Mouse (Mus musculus) testis, postnatal 10 days (tissue): ENCODE data around the gene Zfp462.
"Not testable (repeated sequence)": the region's sequence is repeated elsewhere in the genome, so short reads cannot be mapped to it uniquely, and the experiment has no call there.

ENCODE experiments used
- DNase-seq: peaks from one replicate; pipeline ENCODE4 v3.0.0; 2021; ENCODE audit warnings: low spot score

Zfp462 gene

DNA sequence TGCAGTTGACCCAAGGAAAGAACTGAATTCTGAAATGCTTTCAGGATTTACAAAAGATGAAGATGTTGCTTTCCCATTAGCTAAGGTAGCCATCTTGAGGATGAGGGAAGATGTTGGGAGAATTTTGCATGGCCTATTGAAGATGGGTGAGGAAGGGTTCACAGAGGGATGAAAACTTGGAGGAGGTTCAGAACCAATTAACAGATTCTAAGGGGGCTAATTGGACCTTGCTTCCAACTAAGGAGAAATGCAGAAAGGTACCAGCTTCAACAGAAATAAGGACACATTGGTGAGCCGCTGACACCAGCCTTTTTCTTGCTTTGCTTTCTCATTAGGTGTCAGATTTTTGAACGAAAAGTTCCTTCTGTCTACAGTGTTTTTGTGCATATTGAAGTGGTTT lies 6.0 kb downstream of the Zfp462 start:
- DNase-seq, result no peak

DNA sequence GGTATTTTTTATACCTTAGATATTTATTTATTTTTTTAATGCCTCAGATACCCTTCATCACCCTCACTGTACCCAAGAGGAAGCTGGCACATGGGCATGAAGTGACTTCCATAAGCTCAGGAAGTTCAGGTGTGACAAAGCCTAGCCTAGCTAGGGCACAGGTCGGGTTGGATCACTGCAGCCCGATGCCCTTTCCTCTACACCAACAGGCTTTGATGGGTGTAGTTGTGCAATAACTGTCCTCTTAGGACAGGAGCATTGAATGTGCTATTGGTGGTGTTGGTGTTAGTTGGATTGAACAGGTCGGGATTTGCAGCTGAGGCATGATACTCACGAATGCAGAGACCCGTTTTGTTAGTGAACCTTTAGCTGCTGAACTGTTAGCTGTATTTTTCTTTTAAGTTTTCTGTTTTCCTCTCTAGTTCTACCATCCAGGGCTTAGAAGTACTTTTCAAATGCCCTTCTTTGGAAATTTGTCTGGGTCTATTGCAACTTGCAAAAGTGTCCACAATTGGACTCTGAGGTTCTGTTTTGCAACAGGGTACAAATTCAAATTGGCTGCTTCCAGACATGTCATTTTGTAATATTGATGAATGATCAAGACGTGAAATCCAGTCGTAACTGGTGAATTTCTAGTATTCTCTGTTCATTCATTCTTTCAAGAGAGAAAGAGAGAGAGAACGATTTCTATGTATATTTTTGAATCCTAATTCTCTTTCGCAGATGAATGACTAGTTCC lies 9.0 kb downstream of the Zfp462 start:
- no peak for DNase-seq

DNA sequence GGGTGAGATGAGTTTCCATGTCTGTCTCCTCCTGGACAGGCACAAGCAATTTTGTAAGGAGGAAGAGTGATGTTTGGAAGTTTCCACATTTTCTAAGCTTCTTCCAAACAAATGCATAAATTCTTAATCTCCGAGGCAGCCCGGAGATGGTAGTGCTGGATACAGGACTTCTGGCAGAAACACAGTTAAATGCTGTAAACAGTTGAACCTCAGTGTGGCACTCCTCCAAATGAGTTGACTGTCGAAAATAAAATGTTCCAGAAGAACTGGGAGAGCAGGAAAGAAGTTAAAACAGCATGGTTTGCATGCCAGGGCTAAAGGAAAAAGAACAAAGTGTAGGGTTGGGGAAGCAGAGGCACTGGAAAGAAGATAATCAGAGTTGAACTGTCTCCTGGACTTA lies 9.6 kb downstream of the Zfp462 start:
- DNase-seq, result no peak

GRCm38 (mm10) chr4:54960776-54961175 lies 15.9 kb downstream of the Zfp462 start:
- DNase-seq, result no peak

DNA sequence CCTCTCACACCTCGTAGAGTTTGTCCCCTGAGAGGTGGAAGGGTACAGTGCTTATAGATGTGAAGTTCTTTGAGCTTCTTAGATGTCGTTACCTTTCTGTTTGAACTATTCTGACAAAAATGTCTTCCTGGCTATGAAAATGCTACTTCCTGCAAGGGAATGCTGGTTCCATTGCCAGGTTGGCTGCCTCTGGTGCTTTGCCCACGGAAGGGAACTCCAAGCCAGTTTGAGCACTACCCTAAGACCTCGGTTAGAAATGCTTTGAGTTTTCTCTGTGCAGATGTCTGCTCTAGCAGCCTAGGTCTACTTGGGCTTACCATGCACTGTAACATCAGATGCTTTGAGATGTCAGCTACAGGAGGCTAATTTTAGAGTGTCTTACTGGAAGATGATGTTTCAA lies 17.3 kb downstream of the Zfp462 start:
- DNase-seq, result no peak

DNA sequence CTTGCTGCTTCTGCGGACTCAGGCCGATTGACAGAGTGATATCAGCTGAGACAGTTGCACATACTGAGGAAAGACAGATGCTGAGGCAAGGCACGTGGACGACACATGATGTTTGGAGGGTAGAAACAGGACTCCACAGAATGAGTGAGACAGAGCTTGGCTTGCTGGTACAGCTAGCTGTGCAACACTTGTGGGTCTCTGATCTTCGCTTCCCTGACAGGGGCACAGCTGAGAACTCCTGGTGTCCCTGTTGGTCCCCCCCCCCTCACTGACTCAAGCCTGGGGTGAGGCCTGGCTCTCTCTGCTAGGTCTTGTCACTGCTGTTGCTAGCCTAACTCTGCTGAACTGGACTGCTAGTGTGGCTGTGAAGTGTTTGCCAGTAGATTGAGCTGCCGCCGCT lies 18.7 kb downstream of the Zfp462 start:
- DNase-seq, result no peak

DNA sequence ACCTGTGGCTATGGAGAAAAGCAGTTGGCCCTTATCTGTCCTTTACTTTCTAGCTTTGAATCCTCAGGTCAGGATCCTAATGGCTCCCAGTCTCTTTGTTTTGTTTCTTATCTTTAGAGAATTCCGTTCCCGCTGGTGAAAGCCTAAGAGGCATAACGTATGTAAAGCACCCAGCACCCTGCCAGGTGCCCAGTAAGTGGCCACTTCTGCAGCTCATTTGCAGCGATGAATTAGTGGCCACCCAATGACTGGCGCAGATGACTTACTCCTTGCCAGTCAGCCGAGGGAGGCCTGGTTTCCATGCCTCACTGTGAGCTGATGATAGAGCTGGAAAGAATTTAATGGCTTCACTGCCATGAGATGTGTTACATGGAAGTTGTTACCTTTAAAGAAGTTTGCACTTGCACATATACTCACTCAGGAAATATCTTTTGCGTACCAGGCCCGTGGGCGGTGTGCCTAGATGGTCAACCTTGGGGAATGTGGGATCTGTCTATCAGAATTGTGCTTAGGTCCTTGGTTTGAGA lies 20.4 kb downstream of the Zfp462 start:
- no peak for DNase-seq

GRCm38 (mm10) chr4:54966161-54966806 lies 21.4 kb downstream of the Zfp462 start:
- DNase-seq, result no peak

DNA sequence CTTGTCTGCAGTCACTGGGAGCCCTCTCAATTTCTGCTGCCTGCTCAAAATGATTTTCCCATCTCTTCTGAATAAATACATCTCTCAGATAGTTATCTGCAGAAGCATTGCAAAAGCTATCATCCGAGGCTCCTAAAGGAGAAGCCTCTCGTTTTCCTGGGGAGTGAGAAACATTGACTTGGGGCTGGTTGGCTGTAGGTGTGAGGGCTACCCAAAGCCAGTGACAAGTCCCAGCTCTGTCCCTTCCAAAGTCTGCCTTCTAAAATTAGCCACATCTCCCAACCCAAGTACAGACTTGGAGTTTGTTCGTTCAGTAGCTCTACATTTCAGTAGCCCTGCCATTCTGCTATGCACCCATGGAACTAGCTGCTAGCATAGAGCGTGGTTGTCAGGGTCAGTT lies 22.3 kb downstream of the Zfp462 start:
- DNase-seq, result no peak

- peak; percentile 81 for DNase-seq
Measured at GRCm38 (mm10) chr4:54967721-54968120, 22.9 kb downstream of the Zfp462 start.

DNA sequence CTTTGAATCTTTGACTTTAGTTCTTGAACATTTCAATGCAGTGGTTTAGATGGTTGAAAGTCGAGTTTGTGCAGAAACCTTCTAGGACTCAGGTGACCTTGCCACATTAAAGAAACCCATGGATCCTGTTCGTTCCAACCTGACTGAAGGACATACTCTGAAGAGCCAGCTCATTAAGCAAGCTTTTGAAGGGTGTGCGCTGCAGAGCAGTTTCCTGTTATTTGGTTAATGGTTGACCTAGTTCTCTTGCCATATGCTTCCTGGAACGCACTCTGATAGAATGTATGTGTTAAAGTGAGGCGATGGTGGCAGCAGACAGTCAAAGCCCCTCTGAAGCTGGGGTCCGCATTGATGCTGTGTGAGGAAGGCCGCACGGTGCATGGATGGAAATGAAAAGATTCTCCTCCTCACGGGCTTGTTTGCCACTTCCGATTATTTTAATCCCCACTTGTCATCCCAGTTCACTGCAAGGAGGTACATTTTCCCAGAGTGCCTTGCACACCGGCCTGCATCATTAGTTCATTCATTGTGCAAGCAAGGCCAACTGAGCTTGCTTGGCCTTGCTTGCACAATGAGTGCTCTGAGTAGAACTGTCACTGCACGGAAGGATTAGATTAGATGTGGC lies 24.9 kb downstream of the Zfp462 start:
- no peak for DNase-seq

- no peak for DNase-seq
Measured at GRCm38 (mm10) chr4:54971386-54971785, 26.5 kb downstream of the Zfp462 start.

DNA sequence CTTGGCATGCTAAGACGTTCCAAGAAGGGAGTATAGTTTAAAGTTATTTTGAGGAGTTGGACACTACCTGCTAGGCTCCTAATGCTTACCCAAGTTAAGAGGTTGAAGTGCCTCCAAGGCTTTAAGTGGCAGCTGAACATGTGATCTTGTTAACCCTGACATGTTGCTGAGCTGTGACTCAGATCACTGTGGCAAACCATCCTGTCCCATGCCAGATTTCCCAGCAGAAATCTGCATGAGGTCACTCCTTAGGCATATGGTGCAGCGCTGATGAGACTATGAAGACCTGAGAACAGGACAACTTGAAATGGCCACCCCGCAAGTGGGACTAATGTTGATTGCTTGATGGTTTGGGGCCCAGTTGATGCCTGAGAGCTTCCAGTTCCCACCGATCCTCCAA lies 27.2 kb downstream of the Zfp462 start:
- DNase-seq, result no peak

DNA sequence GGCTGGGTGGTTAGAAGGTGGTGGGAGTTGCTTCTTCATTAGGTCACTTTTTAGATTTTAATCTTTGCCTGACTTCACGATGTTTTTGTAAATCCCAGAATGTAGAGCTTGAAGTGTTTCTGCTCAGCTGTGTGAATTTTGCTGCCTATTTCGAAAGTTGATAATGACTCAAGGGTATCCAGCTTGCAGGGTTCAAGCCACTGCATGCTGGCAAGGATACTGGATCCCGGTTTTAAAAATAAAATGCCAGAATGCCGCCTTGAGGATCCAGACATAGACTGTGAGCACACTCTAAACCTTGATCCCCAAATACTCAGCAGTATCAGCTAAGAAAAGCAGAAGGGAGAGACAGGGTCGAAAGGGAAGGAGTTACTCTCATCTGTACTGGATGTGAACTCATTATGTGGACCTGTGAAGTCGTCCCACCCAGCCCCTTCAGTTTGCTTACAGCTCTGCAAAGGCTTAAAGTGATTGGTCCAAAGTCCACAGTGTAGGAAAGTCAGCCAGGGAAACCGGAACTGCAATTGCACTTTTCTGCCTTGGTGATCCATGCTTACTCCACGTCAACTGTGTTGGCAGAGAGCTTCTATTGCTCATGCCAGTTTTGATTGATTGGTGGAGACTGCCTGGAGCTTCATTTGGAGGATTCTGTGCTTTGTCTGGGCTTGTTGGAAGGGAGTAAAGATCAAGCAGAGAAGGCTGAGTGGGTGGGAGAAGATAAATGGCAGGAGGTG lies 28.1 kb downstream of the Zfp462 start:
- no peak for DNase-seq

- DNase-seq, result no peak
Measured at GRCm38 (mm10) chr4:54979771-54980472, 35.1 kb downstream of the Zfp462 start.

DNA sequence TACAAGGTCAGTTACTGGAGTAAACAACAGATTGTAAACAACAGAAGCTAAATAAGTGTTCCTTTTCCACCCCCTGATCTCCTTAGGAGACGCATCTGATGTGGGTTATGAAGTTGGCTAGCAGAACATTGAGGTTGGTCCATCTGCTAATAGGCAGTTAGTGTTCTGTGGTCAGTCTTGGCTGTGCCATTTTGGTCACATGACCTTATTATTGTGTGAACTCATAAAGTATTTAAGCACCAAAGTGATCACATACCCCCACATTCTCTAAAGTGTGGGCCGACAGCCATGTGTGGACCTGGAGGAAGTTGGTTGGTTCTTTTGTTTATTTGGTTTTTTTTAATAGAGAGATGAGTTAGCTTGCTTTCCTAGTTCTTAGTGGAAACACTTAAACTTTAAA lies 39.7 kb downstream of the Zfp462 start:
- DNase-seq, result no peak

DNA sequence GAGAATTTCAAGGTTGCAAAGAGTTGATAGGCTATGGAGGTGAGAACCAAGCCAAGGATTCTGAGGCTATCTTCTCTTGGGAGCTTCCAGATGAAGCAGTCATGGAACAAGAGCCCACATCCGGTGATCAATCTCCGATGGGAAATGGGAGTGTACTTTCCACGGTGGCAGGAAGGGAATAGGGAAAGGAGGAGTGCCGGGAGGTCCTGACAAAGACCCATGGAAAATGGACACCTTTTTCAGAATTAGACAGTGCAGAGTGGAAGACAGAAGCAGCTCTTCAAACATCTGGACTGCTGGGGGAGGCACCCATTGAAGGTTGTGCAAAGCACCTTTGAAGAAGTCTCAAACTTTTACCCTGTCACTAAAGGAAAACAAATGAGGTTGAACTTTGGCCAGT lies 41.8 kb downstream of the Zfp462 start:
- no peak for DNase-seq

DNA sequence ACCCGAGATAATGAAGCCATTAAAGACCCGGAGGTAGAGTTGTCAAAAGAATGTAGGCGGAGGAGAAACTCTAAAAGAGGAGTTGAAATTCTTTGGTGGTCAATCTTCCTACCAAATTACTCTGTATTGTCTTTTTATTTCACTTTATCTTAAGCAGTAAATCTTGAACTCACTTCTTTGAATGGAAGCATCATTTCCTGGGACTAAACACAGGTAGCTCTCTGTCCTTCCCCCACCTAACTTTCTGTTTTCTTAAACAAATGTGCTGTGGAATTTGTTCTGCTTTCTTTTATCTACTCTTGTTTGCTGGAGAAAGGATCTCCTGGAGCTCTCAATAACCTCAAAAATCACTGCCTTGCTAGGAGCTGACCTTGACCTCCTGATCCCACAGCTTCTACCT lies 42.4 kb downstream of the Zfp462 start:
- DNase-seq, result no peak

GRCm38 (mm10) chr4:54987926-54988325 lies 43.1 kb downstream of the Zfp462 start:
- no peak for DNase-seq

GRCm38 (mm10) chr4:54991973-54992372 lies 47.1 kb downstream of the Zfp462 start:
- DNase-seq, result no peak

DNA sequence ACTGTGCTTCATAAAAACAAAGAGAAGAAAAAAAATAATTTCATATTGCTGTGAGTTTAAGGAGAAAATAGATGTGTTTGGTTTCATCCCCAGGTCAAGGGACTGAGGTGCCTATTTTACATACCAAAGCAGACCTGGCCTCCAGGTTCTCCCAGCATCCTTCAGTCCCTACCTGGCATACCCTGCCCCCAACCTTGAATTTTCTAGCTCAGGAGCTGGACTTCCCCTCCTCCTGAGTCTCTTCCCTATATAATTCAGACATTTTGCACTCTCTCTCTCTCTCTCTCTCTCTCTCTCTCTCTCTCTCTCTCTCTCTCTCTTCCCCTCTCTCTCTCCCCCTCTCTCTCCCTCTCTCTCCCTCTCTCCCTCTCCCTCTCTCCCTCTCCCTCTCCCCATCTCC lies 48.2 kb downstream of the Zfp462 start:
- DNase-seq, result not testable (repeated sequence)

- DNase-seq, result no peak
Measured at GRCm38 (mm10) chr4:54995258-54995657, 50.4 kb downstream of the Zfp462 start.
